Mouse (Mus musculus) heart, embryonic 10.5 days (tissue): ENCODE data around the gene Zmynd12. TPM values are rescaled to one million over a fixed set of nuclear protein-coding genes. Genes with fewer than 3 reads are reported as not detected.

Experiments
- DNase-seq: peaks from one replicate; pipeline ENCODE4 v3.0.0-alpha.2; 2017; ENCODE audit warnings: low spot score
- H3K27ac ChIP-seq: fragments of 300-500 bp; sonication (generic); 2 replicates; pipeline ENCODE4 v1.5.1; 2016; ENCODE audit warnings: mild to moderate bottlenecking
- H3K27me3 ChIP-seq: fragments of 300-500 bp; sonication (generic); 2 replicates; pipeline ENCODE4 v1.6.1; 2016; ENCODE audit warnings: mild to moderate bottlenecking; ENCODE audit not compliant: poor library complexity, insufficient read depth, severe bottlenecking
- H3K36me3 ChIP-seq: fragments of 300-500 bp; sonication (generic); 2 replicates; pipeline ENCODE4 v1.6.1; 2016; ENCODE audit warnings: mild to moderate bottlenecking, moderate library complexity
- H3K4me1 ChIP-seq: fragments of 300-500 bp; sonication (generic); 2 replicates; pipeline ENCODE4 v1.6.1; 2016; ENCODE audit warnings: mild to moderate bottlenecking
- H3K4me3 ChIP-seq: fragments of 300-500 bp; sonication (generic); 2 replicates; pipeline ENCODE4 v1.5.1; 2016; ENCODE audit warnings: mild to moderate bottlenecking, moderate library complexity
- H3K9me3 ChIP-seq: fragments of 300-500 bp; sonication (generic); 2 replicates; pipeline ENCODE4 v1.6.1; 2016; ENCODE audit warnings: mild to moderate bottlenecking, moderate library complexity
- WGBS: fragments of 180-500 bp; shearing (Covaris S2); methylation state at CpG from one replicate; pipeline ENCODE4 v1.1.7; 2016; 5-methylcytosine and 5-hydroxymethylcytosine counted together
- polyA plus RNA-seq: library from polyadenylated mRNA; unstranded; fragments of >200 nt; fragmentation: Nextera tagmentation; extraction: Ambion mirVana; gene quantifications from 2 replicates; pipeline ENCODE4 v1.2.1, GENCODE M21; 2016

Gene Zmynd12
- polyA plus RNA-seq, 1 experiment from 2014 or later, result 0.15 TPM

DNA sequence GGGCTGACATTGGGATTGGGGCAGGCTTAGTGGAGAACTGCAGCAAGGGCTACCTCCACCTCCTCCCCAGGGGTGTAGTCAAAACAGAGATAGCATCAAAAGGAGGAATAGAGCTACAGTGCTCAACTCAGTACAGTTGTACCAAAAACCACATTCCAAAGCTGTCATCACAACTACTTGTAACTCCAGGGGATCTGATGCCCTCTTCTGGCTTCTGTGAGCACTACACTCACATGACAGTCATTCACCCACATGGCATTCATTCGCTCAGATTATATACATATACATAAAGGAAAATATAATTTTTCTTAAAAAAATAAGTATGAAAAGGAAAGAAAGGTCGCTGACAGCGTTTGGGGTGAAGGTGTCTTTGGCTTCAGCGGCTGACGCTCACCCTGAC lies 37.7 kb downstream of the Zmynd12 start:
- H3K36me3 ChIP-seq, result no peaks in the 10 kb centered on the region
- H3K4me1 ChIP-seq, result peaks cover 26% of the 10 kb centered on the region
- H3K27ac ChIP-seq, result no peak overlapping the region
- H3K4me3 ChIP-seq, result no peak overlapping the region
- H3K27me3 ChIP-seq, result 0 out of 2 replicates have a peak, but pooled peaks cover under 1% of the 10 kb centered on the region
- no peaks in the 10 kb centered on the region for H3K9me3 ChIP-seq
- DNase-seq, result no peak
- WGBS, result 57% methylated on average over 5 of the region's 5 CpGs

DNA sequence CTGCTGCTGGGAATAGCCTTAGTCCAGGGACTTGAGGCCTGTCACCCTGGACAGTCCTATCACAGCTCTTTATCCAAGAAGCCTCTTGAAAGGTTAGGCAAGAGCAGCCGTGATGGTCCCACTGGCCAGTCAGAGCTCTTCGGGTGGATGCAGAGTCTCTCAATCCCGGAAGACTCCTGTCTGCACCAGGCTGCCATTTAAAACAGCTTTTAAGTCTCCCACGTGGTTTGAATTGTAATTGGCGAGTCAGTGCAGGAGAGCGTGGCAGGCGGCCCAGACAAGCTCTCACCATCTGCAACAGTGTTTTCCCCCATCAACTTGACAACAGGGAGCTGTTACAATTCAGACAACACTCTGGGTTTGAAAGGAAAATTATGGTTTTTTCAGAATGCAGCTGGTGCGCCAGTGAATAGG lies 38.1 kb downstream of the Zmynd12 start:
- Histone ChIP-seq H3K4me1 (peaks cover 26% of the 10 kb centered on the region), H3K36me3 (no peaks in the 10 kb centered on the region), H3K9me3 (no peaks in the 10 kb centered on the region), H3K4me3 (no peak overlapping the region), H3K27me3 (0 out of 2 replicates have a peak, but pooled peaks cover 5% of the 10 kb centered on the region), H3K27ac (no peak overlapping the region)
- no peak for DNase-seq
- WGBS, result 41% methylated on average over 8 of the region's 8 CpGs

DNA sequence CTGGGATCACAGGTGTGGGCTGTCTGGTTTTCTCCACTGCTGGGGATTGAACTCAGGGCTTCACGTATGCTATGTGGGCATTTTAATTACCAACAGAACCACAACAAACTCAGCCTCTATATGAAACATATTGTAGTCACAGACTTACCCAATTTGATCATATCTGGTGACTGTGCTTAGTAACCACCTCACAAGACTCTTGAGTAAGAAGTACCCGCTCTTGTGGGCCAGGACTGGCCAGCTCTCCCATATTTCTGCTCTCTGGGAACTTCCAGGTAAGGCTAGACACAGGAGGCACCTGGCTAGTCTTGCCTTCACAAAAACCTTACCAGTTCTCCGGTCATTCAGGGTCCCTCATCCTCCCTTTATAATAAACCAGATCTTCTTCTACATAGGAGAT lies 39.8 kb downstream of the Zmynd12 start:
- H3K4me3 ChIP-seq, result no peak overlapping the region
- H3K36me3 ChIP-seq, result no peaks in the 10 kb centered on the region
- DNase-seq, result no peak
- WGBS, result 87% methylated on average over 3 of the region's 3 CpGs
- H3K27ac ChIP-seq, result 0 out of 2 replicates have a peak overlapping the region, but pooled peaks have one; percentile 3
- peaks cover 26% of the 10 kb centered on the region for H3K4me1 ChIP-seq
- H3K9me3 ChIP-seq, result no peaks in the 10 kb centered on the region
- 0 out of 2 replicates have a peak, but pooled peaks cover 7% of the 10 kb centered on the region for H3K27me3 ChIP-seq

GRCm38 (mm10) chr4:119462858-119463755 lies 40.5 kb downstream of the Zmynd12 start:
- DNase-seq, result no peak
- 0 out of 2 replicates have a peak, but pooled peaks cover 8% of the 10 kb centered on the region for H3K27me3 ChIP-seq
- peaks cover 26% of the 10 kb centered on the region for H3K4me1 ChIP-seq
- no peak overlapping the region for H3K4me3 ChIP-seq
- H3K9me3 ChIP-seq, result no peaks in the 10 kb centered on the region
- 0 out of 2 replicates have a peak, but pooled peaks cover under 1% of the 10 kb centered on the region for H3K36me3 ChIP-seq
- peak overlapping the region; percentile 3; the same call in 1 of the 2 replicates for H3K27ac ChIP-seq
- WGBS, result 44% methylated on average over 11 of the region's 11 CpGs

- H3K36me3 ChIP-seq, result 0 out of 2 replicates have a peak, but pooled peaks cover 4% of the 10 kb centered on the region
- H3K27me3 ChIP-seq, result 0 out of 2 replicates have a peak, but pooled peaks cover 11% of the 10 kb centered on the region
- DNase-seq, result no peak
- 72% methylated on average over 13 of the region's 13 CpGs for WGBS
- H3K4me1 ChIP-seq, result peaks cover 26% of the 10 kb centered on the region
- H3K9me3 ChIP-seq, result no peaks in the 10 kb centered on the region
- no peak overlapping the region for H3K4me3 ChIP-seq
- no peak overlapping the region for H3K27ac ChIP-seq
Observed at GRCm38 (mm10) chr4:119463756-119464419, 41.3 kb downstream of the Zmynd12 start.

DNA sequence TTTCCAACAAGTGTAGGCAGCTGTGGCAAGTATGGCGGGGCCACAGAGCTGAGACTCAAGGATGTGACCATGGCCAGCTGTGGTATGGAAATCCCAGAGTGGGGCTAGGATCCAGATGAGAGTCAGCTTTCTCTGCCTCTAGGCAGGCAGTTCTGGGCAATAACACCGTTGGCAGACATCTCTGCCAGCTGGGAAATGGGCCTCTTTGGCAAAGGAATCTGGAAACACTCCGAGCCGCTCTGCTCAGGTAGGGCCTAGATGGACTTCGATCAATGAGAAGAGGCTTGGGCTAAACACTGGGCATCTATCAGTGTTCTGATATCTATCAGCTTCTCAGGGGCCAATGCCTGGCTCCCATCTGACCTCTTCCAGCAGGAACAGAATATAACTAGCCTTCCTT lies 43.2 kb downstream of the Zmynd12 start:
- WGBS, result 91% methylated on average over 5 of the region's 5 CpGs
- H3K9me3 ChIP-seq, result no peaks in the 10 kb centered on the region
- no peak overlapping the region for H3K27ac ChIP-seq
- H3K36me3 ChIP-seq, result 0 out of 2 replicates have a peak, but pooled peaks cover 4% of the 10 kb centered on the region
- peaks cover 22% of the 10 kb centered on the region for H3K4me1 ChIP-seq
- H3K4me3 ChIP-seq, result no peak overlapping the region
- no peak for DNase-seq
- 0 out of 2 replicates have a peak, but pooled peaks cover 11% of the 10 kb centered on the region for H3K27me3 ChIP-seq

DNA sequence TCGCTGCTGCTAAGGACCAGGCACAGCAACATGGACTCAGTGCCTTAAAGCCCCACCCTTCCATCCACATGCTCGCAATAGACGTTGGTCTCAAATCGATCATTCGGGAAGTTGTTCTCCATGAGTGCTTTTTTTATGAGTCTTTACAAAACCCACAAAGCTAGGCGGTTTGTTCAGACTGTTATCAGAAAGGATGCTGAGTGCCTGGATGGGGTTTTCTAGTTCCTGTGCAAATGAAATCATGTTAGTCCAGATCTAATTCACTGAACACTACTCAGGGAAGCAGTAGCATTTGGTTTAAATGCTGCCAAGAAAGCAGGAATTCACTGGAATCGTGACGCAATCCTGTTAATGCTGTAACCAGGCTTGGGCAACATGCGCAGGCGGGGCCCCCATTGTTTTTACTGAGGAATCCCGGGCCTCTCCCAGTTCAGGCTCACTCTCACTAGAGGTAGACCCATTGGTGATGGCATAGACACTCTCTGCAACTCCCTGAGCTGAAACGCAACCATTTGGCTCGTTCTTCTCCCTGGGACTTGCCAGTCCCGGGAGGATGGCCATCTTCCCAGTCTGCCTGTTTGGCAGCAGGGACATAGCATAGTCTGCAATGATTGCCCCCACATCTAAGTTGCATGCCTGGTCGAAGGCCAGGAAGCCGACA lies 45.2 kb downstream of the Zmynd12 start:
- Histone ChIP-seq H3K27ac (no peak overlapping the region), H3K36me3 (0 out of 2 replicates have a peak, but pooled peaks cover 4% of the 10 kb centered on the region), H3K4me1 (peaks cover 12% of the 10 kb centered on the region), H3K27me3 (0 out of 2 replicates have a peak, but pooled peaks cover 15% of the 10 kb centered on the region), H3K9me3 (no peaks in the 10 kb centered on the region), H3K4me3 (no peak overlapping the region)
- 86% methylated on average over 16 of the region's 16 CpGs for WGBS
- no peak for DNase-seq

- Histone ChIP-seq H3K4me3 (no peak overlapping the region), H3K9me3 (no peaks in the 10 kb centered on the region), H3K27ac (no peak overlapping the region), H3K4me1 (no peaks in the 10 kb centered on the region), H3K36me3 (0 out of 2 replicates have a peak, but pooled peaks cover 4% of the 10 kb centered on the region), H3K27me3 (0 out of 2 replicates have a peak, but pooled peaks cover 8% of the 10 kb centered on the region)
- DNase-seq, result no peak
- WGBS, result 86% methylated on average over 9 of the region's 9 CpGs
Observed at GRCm38 (mm10) chr4:119472545-119472944, 49.9 kb downstream of the Zmynd12 start.

- no peak for DNase-seq
- 0 out of 2 replicates have a peak, but pooled peaks cover 2% of the 10 kb centered on the region for H3K36me3 ChIP-seq
- WGBS, result 30% methylated on average over 5 of the region's 5 CpGs
Observed at GRCm38 (mm10) chr4:119473150-119473549, 50.5 kb downstream of the Zmynd12 start.

DNA sequence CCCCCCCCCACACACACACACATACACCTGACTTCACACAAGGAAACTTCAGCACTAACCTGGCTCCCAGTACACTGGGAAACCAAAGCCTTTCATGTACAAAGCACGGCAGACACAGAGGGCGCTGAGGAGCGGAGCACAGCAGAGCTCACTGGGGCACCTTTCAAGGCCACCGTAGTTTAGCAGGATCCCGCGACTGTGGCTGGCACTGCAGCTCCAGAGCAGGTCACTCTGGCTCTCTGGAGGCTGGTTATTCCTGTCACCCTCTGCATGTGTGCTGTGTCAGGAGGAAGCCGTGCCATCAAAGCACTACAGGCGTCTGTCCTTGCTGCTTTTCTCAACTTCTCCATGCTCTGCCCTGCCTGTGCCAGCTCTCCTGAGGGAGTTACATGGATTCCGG lies 60.4 kb downstream of the Zmynd12 start:
- Histone ChIP-seq H3K4me1 (peaks cover 3% of the 10 kb centered on the region; the same call in 1 of the 2 replicates), H3K36me3 (no peaks in the 10 kb centered on the region), H3K9me3 (no peaks in the 10 kb centered on the region), H3K27me3 (peaks cover 9% of the 10 kb centered on the region; the same call in 1 of the 2 replicates), H3K27ac (no peak overlapping the region), H3K4me3 (no peak overlapping the region)
- no peak for DNase-seq
- WGBS, result 48% methylated on average over 9 of the region's 9 CpGs

More at GRCm38 (mm10) chr4:119473150-119473549, 50.5 kb downstream of the Zmynd12 start:
- Histone ChIP-seq H3K27ac (no peak overlapping the region), H3K4me3 (no peak overlapping the region), H3K4me1 (no peaks in the 10 kb centered on the region), H3K27me3 (0 out of 2 replicates have a peak, but pooled peaks cover 6% of the 10 kb centered on the region), H3K9me3 (no peaks in the 10 kb centered on the region)

DNA sequence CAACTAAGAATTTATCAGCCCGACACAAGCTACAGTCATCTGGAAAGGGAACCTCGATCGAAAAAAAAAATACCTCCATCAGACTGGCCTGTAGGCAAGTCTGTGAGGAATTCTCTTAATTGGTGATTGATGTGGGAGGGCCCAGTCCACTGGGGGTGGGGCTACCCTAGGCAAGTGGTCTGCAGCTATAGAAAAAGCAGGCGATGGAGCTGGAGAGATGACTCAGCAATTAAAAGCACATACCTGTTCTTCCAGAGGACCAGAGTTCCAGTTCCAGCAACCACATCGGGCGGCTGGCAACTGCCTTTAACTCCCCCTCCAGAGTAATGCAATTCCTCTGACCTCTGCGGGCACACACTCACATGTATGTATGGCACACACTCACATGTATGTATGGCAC lies 62.3 kb downstream of the Zmynd12 start:
- no peak for DNase-seq
- H3K27ac ChIP-seq, result no peak overlapping the region
- H3K9me3 ChIP-seq, result no peaks in the 10 kb centered on the region
- 76% methylated on average over 7 of the region's 7 CpGs for WGBS
- no peaks in the 10 kb centered on the region for H3K36me3 ChIP-seq
- H3K4me1 ChIP-seq, result peaks cover 3% of the 10 kb centered on the region; the same call in 1 of the 2 replicates
- no peak overlapping the region for H3K4me3 ChIP-seq
- peaks cover 9% of the 10 kb centered on the region; the same call in 1 of the 2 replicates for H3K27me3 ChIP-seq

DNA sequence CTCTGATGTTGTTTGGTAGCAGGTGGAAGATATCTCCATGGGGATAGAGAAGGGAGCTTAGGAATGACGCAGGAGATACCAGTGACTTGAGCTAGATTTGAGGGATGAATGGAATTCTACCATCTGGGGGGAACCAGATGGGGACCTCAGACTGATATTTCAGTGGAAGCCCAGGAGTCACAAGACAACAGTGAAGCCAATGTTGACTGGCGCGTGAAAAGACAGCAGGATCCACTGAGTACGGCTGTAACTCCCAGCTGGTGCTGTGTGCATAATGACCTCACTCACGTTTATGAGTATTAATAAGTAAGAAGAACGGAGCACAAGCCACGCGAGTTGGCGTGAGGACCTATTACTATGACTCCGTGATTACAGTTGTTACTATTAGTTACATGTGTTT lies 67.1 kb downstream of the Zmynd12 start:
- Histone ChIP-seq H3K36me3 (no peaks in the 10 kb centered on the region), H3K9me3 (no peaks in the 10 kb centered on the region), H3K4me3 (no peak overlapping the region), H3K27ac (no peak overlapping the region), H3K4me1 (peaks cover 7% of the 10 kb centered on the region), H3K27me3 (peaks cover 35% of the 10 kb centered on the region)
- DNase-seq, result no peak
- WGBS, result 91% methylated on average over 10 of the region's 10 CpGs
